ENCODE assay signal across 8 mouse cellular contexts in genomic region chr13:17804058-17804841, GRCm38 (mm10). TPM values are rescaled to one million over a fixed set of nuclear protein-coding genes. Genes with fewer than 3 reads are reported as not detected.
A peak's percentile ranks its signal among the peaks of the same experiment; 100 is the strongest.
DNase-seq lines count a peak whose midpoint lies in the region; ATAC-seq and TF ChIP-seq lines count a peak whose summit lies in the region.

No protein-coding gene starts in this region.

- H3K27ac ChIP-seq in gastrocnemius, adult 2 months = peak overlapping the region; percentile 98
- H3K27ac ChIP-seq in midbrain, embryonic 13.5 days = peak overlapping the region; percentile 97

- no peaks in the 10 kb centered on the region for H3K27me3 ChIP-seq in midbrain, embryonic 13.5 days

- H3K36me3 ChIP-seq in midbrain, embryonic 13.5 days = no peaks in the 10 kb centered on the region

- peak overlapping the region; percentile 99 for H3K4me3 ChIP-seq in gastrocnemius, adult 2 months
- peak overlapping the region; percentile 99 for H3K4me3 ChIP-seq in midbrain, embryonic 13.5 days (replicated peaks)

- no peak for TF ChIP-seq CTCF in gastrocnemius, adult 2 months (IDR thresholded peaks at IDR 0.05)

- no peaks in the 10 kb centered on the region for H3K9me3 ChIP-seq in midbrain, embryonic 13.5 days

- peaks cover 30% of the 10 kb centered on the region for H3K4me1 ChIP-seq in midbrain, embryonic 13.5 days (replicated peaks)

- intact Hi-C loops in gastrocnemius, adult 2 months (cut with DNase I) = loop anchor here (2.0 kb wide), 1 partner anchor 109 kb away; the partner anchor contains the start of genes Mplkip and Sugct
- intact Hi-C loops in left cerebral cortex, postnatal 25 days (cut with DNase I) = loop anchor here (2.0 kb wide), 2 partner anchors 31 to 109 kb away; partner anchors contain the start of genes Mplkip and Sugct

- H3K9ac ChIP-seq in midbrain, embryonic 13.5 days (replicated peaks) = peak overlapping the region; percentile 99

- peak; percentile 47 for ATAC-seq in midbrain, embryonic 13.5 days
- no peak for ATAC-seq in inflammation-experienced regulatory T-cells, adult 6 months

- H3K4me2 ChIP-seq in midbrain, embryonic 13.5 days (replicated peaks) = peak overlapping the region; percentile 96

- WGBS in midbrain, embryonic 13.5 days = under 1% methylated on average over 90 of the region's 105 CpGs

- DNase-seq in WW6 (ENCODE audit: low read depth, low spot score) = peak; percentile 11
- peak; percentile 73 to 74 for DNase-seq in cerebellum, postnatal 10 days
- DNase-seq in gastrocnemius, adult 2 months = peak; percentile 69
- DNase-seq in induced T-regulatory cell, adult 2 months (ENCODE audit: low read depth) = peak; percentile 64
- DNase-seq in left cerebral cortex, postnatal 25 days (ENCODE audit: low spot score in 2 of 2) = peak; percentile 39 to 52
- DNase-seq in spleen, postnatal 10 days (ENCODE audit: low spot score in 2 of 2) = peak; percentile 69 to 77

RNA-seq across cellular contexts. Expression of gene Cdk13, which starts 0.6 kb away (rescaled TPM):
- total RNA-seq in gastrocnemius, adult 2 months (2021) = 10 to 100 TPM; 19.0 to 23.0 TPM
- 10 to 100 TPM; 56.7 to 56.9 TPM for total RNA-seq in left cerebral cortex, postnatal 25 days (2021)
- polyA plus RNA-seq in midbrain, embryonic 13.5 days (2015; fragmentation: Nextera tagmentation; extraction: Ambion mirVana) = 17.4 and 18.9 TPM in 2 replicates
- 10 to 100 TPM; 18.0 to 24.4 (median 23.2) TPM for polyA plus RNA-seq in inflammation-experienced regulatory T-cells, adult 6 months (2017; shearing (Covaris generic))

Comparison
In these comparisons a context has a peak if more than half of its experiments do, and no peak if none do; other contexts are left out.
1. DNase-seq: peak in every context shown above with its lines; median percentile 74 in cerebellum, postnatal 10 days; 73 in spleen, postnatal 10 days; 69 in gastrocnemius, adult 2 months; 64 in induced T-regulatory cell, adult 2 months; 46 in left cerebral cortex, postnatal 25 days; 11 in WW6.